Mouse (Mus musculus): Measurements from ENCODE around the gene Atp4b.
A peak's percentile ranks its signal among the peaks of the same experiment; 100 is the strongest.

Atp4b gene

DNA sequence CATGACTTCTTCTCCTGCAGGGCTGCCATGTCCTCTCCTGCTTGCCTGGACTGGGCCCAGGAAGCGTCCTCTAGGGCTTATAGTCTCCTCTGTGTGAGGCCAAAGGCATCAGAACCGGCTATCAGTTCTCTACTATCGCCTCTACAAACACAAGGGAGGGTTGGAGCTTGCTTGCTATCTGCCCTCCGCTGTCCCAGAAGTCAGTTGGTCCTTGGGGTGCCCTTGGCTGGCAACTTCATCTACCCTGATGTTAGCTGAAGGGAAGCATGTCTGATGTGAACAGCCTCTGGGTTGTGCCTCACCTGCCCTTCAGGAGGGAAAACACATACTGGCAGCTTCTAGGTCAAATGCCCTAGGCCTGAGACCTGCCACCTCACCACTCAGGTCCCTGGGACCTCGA lies at the start of gene Atp4b:
Atp4b (minus strand) TSS at position 101 of the 400 bp plus-strand sequence.
- no peak for DNase-seq (ENCODE audit: low spot score)

DNA sequence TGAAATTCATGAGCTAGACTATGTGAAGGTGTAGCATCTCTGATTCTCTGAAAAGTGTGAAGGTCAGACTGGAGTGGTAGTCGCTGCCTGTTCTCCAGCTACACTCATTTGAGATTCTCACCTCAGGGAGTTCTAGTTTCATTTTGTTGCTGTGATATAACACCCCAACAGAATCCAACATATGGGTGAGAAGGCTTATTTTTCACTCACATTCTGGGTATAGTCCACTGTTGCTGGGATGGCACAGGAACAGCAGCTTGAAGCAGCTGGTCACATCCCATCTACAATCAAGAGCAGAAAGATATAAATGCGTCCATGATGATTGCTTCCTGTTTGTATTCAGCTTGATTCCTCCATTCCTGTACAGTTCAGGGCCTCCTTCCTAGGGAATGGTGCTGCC lies 45.5 kb upstream of the Atp4b start:
- no peak for DNase-seq (ENCODE audit: low spot score)

DNA sequence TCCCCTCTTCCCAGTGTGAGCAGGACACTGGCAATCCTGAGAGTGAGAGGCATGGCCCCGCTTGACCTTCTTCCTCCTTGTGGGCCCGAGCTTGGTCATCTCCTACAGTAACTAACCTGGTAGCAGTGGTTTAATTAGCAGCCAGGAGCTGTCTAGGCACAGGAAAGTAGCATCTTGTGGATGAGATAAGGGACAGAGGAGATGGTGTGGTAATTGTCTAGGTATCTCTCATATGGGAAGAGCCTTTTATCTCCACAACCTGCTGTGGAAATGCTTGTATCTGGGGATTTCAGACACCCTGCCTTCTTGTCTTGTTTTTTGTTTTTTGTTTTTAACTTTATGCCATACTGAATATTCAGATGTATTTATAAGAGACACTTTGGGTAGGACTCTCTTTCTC lies 40.9 kb upstream of the Atp4b start:
- no peak for DNase-seq (ENCODE audit: low spot score)

DNA sequence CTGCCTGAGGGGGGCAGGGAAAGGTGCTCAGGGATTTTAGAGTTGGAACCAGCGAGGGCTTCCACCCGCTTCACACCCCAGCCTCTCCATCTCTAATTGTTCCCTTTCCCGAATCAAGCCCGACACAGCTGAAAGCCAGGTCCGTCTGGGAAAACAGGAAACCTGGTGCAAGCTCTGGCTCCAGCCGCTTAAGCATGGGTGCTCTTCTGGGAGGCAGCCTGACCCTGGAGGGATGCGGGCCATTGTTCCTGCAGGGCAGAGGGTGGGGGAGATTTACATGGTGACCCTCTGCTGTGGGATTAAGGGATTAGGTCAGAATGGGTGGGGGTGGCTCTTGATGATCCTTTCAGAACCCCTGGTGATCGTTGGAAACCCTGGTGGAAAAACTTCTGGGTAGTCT lies 39.4 kb upstream of the Atp4b start:
- DNase-seq (ENCODE audit: low spot score) = no peak

DNA sequence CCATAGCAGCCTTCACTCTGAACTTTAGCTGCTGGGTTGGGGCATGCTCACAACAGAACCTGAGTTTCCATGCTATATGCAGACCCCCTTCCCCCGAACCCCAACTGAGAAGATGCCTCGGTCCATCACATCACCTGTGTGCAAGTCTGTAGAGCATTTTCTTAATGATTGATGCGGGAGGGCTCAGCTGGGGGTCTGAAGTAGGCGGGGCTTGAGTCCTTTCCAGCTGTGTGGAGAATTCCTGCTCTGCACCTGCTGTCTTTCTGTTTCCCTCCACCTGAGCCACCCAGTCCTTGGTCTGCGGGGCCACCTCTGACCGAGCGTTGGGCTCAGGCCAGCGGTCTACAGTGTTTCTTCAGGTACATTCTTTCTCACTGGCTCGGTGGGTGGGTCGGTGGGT lies 38.3 kb upstream of the Atp4b start, which contains the start of gene Tmem255b:
Tmem255b (plus strand) TSS at position 301 of the 400 bp plus-strand sequence.
- DNase-seq (ENCODE audit: low spot score) = no peak

DNA sequence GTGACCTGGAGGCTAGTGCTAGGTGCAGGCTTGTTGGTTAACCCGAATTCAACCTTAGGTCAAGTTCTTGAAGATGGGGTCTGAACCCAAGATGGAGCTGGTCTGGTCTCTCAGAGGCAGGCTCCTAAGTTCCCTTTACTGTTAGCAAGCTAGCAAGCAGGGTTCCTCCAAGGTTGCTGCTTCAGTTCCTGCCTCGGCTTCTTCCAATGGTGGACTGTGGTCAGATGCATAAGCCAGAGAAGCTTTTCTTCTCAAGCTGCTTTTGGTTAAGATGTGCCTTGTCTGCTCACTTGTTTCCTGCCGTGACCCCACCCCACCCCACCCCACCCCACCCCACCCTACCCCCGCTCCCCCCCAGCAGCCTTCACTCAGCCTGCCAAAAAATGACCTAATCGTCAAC lies 36.5 kb upstream of the Atp4b start:
- no peak for DNase-seq (ENCODE audit: low spot score)

DNA sequence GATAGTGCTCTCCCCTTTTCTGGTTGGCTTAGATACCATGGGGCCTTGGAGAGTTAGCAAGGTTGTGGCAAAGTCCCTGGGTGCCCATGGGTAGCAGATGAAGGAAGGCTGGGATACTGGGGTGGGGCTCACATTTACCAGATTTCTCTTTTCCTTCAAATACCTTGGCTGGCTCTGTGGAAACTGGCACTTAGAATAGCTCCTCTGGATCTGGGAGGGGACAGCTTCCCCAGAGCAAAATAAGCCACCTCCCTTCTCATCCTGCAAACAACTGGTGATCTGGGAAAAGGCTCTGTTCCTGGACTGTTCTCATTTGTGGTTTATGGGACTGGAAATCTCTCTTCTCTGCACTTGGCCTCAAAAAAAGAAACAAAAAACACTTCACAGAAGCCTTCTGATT lies 34.2 kb upstream of the Atp4b start:
- DNase-seq (ENCODE audit: low spot score) = no peak

DNA sequence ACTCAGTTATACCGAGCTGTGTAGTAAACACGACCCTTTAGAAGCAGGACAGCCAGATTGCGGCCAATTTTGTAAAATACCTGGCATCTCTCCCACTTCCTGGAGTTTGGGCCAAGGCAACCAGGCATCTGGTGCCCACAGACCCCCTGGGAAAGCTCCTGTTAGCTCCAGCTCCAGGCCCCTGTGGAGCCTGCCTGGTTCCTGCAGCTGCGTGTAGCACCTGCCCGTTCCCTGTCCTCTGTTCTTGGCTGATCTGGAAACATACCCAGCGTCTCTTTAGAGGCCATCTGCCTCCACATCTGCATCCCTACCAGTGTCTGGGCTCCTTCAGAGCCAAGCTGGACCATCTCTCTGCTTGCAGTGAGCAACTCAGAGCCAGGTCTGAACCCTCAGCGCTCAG lies 33.8 kb upstream of the Atp4b start:
- DNase-seq (ENCODE audit: low spot score) = no peak

DNA sequence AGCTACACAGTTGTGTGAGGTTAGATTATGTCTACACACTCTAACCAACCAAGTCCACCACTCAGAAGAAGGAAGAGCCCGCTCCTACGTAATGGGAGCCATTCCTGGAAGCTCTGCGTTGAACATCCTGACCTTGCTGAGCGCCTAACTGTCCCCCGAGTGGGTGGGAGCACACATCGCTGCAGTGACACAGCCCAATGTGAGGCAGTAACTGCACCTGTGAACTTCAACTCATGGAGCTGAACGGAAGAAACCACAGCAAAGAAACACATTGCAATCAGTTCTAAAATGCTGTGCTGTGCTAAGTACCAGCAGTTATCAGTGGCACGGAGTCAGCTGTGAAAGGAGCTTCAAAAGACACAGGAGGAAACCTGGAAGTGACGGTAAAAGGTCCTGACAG lies 31.5 kb upstream of the Atp4b start:
- no peak for DNase-seq (ENCODE audit: low spot score)

DNA sequence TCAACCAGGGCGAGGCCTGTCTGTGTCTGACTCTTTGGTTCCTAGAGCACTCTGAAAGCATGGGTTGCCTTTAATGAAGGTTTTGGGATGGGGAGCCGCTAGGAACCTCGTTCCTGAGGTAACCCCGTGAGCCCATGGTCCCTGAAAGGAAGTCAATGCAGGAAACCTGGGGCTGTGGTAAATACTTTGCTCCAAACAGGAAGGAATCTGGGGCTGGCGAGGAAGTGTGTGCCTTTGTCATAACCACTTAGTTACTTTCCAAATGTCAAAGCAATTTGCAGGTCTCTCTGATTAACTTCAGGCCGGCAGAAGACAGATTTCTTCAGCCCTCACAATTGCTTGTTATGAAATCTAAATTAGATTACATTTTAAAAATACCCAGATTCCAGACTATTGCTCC lies 30.7 kb upstream of the Atp4b start:
- DNase-seq (ENCODE audit: low spot score) = no peak

DNA sequence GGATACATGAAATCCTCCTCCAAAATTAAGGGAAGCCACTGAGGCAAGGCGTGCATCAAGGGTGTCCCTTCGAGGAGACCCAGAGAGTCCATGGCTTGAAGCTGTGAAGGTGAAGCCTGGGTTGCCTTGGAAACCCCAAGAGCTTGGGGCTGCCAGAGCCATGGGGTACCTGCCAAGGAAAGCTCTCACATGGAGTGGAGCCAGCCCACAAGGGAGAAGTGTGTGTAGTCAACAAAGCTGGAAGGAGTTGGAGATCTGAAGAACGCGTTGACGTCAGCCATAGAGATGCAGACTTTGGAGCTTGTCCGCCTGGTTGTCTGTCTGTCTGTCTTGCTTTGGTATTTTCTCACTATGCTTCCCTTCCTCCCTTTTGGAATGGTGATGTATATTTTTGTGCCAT lies 24.3 kb upstream of the Atp4b start:
- no peak for DNase-seq (ENCODE audit: low spot score)

DNA sequence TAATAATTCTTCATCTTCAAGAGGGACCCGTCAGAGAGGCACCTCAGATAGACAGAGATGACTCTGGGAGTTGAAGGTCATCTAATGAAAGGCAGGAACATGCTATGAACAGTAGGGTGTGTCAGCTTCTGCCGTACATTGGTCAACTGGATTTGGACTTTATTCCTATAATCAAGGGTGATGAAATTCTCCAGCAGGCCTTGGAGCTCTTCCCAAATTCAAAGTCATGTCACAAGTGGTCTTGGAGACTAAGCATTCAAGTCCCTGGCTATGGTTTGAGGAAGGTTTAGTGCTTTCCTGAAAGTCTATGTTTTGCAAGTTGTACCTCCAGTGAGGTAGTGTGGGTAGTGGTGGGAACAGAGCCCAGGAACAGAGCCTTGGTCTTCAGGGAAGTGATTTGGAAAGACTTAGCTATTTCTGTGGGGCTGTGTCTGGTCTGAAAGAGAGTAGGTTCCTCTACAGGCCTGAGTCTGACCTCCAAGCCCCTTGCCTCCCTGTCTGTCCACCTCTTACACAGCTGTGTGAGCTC lies 22.6 kb upstream of the Atp4b start:
- DNase-seq (ENCODE audit: low spot score) = no peak

DNA sequence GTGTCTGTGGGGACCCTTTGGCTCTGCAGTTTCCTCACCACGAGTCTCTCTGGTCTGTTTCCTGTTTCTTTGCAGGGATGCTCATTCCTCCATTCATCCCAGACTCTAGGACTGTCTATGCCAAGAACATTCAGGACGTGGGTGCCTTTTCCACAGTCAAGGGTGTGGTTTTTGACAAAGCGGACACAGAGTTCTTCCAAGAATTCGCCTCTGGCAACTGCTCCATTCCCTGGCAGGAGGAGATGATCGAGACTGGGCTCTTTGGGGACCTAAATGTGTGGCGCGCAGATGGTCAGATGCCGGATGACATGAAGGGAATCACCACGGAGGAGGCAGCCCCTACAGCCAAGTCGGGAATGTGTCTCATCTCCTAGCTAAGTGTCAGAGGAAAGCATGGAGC lies 19.3 kb upstream of the Atp4b start:
- no peak for DNase-seq (ENCODE audit: low spot score)

DNA sequence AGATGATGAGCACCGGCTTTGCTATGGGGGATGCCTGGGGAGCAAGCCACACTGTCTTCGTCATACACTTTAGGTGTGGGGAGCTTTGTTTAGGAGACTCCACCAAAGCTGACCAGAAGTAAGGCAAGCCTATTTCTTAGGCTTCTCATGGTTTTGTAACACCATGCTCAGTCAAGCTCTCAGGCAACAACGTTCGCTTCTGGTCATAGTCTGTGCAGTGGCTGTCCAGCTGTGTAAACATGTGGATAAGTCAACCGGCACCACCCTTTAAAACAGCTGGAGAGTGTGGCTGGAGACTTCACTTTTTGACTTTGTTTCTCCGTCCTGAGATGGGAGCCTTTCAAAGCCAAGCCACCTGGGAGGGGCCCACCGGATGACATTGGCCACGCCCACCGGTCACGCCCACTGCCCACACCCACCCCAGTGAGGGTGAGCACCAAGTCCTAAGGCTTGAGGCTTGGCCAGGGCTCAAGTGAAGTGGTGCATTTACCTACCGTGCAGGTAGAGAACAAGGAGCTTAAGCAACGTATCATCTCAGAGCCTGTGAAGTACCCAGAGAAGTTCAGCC lies 17.3 kb upstream of the Atp4b start:
- no peak for DNase-seq (ENCODE audit: low spot score)

DNA sequence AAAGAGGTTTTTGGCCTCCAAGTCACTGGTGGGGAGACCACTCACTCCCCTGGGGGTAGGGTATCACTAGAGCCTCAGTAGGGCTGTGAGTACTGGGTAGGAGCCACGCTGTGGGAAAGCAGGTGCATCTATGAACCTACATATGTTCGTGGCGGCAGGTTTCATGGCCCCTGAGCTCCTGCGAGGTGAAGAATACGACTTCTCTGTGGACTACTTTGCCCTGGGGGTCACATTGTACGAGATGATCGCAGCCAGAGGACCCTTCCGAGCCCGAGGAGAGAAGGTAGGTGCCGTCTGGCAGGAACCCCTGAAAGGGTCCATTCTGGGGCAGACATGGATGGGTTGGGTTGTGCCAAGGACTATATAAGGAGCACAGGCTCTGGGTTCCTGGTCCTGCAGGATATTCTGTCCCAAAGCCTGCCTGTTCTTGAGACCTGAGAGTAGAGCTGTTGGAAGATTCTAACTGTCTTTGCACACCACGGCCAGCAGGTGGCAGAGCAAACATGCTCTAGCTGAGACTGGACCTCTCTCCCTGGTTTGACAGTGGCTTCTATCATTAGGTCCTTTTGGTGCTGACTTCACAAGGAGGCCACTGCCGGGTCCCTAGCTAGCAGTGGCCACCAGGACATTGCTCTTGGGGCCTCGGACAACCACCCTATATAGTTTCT lies 16.4 kb upstream of the Atp4b start:
- peak; percentile 47 for DNase-seq (ENCODE audit: low spot score)

DNA sequence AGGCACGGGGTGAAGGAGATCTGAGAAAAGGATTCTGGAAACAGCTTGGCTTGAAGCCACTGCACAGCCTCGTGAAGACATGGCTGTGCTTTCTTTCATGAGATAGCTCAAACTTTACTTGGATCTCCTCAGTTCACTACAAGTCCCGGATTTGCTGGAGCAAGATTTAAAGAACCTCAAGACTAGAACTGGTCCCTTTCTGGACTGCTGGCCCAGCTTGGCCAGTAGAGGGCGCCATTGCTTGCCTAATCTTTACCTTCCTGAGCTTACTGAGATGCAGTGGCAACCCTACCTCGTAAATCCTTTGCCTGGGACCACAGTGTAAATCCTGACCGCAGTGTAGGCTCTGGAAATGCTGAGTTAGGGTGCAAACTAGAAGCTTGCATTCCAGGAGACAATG lies 15.0 kb upstream of the Atp4b start:
- DNase-seq (ENCODE audit: low spot score) = peak; percentile 48

DNA sequence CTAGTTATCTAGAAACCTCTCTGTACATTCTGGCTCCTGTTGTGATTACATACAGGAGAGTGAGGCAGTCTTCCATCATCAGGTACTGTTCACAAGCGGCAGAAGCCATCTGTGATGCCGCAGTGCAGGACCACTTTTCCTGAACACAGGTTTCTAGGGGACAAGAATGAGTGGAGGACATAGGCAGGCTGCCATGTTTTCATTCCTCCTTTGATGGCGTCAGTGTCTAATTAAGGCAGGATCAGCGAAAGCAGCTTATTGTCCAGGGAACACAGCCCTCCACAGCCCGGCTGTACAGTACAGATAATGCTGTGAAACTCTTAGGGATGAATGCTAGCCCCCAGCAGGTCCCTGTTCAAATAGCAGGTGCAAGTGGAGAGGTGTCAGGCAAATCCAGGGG lies 9.4 kb upstream of the Atp4b start:
- DNase-seq (ENCODE audit: low spot score) = no peak

DNA sequence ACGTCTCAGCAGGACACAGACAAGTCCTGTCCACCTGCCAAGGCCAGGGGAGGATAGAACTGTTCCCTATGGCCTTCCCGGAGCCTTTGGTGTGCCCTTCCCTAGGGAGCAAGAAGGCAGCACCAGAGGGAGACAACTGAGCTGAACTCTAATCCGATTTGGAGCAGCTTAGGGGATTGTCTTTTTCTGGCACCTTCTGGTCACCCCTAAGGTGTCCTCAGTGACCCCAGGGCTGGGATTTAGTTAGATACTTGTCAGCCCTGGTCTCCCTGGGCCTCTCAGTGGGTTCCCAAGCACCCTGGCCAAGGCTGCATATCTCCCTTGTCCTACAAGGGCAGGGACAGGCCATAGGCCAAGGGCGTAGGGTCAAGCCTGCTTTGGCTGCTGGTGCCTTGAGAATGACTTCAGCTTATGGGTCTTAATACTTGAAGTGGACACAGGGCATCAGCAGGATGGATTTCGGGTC lies 8.1 kb upstream of the Atp4b start, which contains the start of gene Grk1:
Grk1 (plus strand) TSS at position 416 of the 466 bp plus-strand sequence.
- DNase-seq (ENCODE audit: low spot score) = no peak

DNA sequence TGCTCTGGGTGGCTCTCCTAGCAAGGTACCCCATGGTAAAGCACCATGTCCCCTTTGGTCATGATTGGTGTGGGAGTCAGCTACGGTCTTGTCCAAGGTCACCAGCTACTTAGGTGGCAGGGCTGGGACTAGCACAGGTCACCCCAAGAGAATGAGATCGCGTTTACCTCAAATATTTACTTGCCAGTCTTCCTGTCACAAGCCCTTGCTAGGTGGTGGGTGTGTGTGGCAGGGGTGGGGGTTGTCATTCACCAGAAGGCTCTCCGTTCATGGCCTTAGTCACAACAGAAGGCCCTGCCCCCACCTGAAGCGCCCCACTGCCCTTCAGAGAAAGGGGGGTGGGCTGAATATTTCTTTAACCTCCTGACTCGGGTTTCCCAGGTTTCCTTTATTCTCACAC lies 6.9 kb upstream of the Atp4b start:
- DNase-seq (ENCODE audit: low spot score) = no peak

DNA sequence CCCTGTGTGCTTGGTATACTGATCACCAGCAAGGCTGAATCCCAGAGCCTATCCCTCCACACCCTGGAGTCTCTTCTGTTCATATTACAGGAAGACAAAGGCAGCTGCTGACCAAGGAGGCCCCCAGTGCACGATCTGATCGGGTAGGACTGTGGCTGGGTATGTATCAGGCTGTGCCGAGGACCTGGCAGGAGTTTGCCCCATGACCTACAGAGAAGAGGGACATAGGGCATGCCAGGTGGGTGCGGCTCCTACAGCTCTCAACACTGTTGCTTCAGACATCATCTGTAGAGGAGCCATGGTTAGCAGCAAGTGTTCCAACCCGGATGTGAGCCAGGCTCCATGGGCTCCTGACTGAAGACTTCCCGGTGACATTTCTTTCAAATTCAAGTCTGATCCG lies 2.8 kb downstream of the Atp4b start:
- no peak for DNase-seq (ENCODE audit: low spot score)

DNA sequence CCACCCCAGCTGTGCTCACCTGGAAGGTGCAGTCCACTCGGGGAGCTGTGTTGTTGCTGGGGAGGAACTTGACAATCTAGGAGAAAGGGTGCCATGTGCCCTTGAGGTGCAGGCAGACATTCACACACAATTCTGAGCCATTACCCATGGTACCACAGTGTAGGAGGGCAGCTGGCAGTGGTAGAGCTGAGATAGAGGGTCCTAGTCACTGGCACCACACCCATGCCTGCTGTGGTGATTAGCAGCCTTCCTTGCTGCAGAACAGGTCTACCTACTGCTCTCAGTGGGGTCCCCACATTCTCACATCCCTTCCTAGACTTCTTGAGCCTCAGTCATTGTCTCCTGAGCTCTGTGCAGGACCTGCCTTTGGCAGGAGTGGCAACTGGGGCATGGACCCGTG lies 7.9 kb downstream of the Atp4b start:
- no peak for DNase-seq (ENCODE audit: low spot score)

DNA sequence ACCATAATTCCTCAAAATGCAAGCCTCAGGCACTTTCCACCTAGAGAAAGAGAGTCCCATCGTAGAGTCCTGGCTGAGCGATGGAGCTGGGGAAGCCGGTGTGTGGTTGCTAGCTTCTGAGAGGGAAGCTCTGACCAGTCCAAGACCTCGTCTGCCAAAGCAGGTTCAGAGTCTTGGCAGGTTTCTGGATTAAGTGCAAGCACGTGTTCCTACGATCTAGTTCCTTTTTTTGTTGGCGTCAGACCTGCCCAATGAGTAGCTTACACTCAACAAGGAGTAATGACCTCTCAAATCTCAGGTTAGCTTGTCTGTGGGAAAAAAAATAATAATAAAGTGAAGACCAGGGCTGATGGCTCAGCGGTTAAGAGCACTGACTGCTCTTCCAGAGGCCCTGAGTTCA lies 8.9 kb downstream of the Atp4b start:
- DNase-seq (ENCODE audit: low spot score) = no peak

DNA sequence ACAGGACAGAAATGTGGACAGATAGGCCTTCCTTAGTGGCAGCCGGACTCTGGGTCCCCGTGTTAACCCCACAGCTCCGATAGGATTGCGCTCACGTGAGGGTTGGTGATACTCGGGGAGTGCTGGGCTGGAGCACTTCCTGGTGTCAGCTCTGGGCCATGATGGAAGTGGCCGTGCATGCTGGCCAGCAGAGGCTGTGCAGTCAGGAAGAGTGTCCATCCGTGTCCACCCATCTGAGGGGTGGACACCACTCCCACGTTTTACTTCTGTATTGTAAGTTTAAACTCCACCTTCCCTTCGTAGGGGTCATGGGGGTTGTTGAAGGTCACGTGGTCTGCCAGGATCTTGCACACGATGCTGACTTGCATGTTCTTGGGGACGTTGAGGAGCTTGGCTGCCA lies 10.3 kb downstream of the Atp4b start:
- DNase-seq (ENCODE audit: low spot score) = no peak

DNA sequence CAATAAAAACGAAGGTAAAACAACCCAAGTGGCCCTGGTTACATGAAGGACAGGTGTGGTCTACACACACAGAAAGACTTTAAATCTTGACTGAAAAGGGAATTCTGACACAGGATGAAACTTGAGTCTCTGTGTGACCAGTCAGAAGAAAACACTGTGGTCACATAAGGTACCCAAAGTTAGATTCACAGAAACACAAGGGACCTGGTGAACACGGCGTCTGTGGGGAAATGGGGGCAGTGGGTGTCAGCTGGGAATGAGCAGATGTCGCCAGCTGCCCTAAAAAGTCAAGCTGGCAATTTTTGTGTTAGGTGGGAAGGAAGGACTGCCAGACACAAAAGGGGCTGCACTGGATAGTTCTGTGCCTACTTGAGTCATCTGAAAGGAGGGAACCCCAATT lies 13.6 kb downstream of the Atp4b start:
- DNase-seq (ENCODE audit: low spot score) = no peak
